Mouse (Mus musculus): Measurements from ENCODE around the gene Ganab.

DNA sequence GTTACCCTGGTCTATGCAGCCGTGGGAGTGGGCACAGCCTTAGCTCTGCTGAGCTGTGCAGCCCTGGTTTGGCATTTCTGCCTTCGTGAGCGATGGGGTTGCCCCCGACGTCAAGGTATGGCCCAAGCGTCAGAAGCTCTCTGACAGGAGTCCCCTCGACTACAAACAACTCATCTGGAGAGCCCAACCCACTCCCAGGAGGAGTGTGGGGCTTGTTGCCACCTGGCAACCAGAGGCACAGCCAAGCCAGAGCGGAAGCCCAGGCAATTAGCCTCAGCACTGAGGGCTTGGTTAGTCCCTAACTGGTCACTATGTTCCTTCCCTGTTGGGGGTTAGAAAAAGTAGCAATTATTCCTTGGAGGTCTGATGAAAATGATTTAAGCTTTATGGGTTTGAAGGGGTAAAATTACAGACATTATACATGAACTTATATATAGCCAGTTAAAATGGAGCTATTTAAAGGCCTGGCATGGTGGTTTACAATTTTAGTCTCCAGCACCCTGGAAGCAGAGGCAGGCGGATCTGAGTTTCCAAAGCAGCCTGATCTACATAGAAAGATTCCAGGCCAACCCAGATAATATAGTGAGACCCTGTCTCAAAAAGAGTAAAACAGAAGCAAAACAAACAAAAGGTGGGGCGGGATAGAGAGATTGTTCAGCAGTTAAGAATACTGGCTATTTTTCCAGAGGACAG, 45.5 kb upstream of the Ganab start:
- TF ChIP-seq CTCF (IDR thresholded peaks at IDR 0.05; ENCODE audit: low read depth) (no peak), EP300 (IDR thresholded peaks at IDR 0.05; ENCODE audit: low read depth) (no peak)
